Comparison of ENCODE assay signal across 9 mouse cellular contexts in genomic region chr14:54259722-54260085, GRCm38 (mm10). TPM values are rescaled to one million over a fixed set of nuclear protein-coding genes. Genes with fewer than 3 reads are reported as not detected.
DNase-seq lines count a peak whose midpoint lies in the region; ATAC-seq and TF ChIP-seq lines count a peak whose summit lies in the region.
"Had no signal": no experiment of that assay in that cellular context is flagged by ENCODE, and none has a peak within 500 bp of the region (broad histone marks: within the 10 kb centered on the region; RNA-seq: fewer than 3 reads in every experiment).

No protein-coding gene starts in this region.

- no peak for ATAC-seq in heart, embryonic 13.5 days (ENCODE audit: extremely low read depth, insufficient number of reproducible peaks, low FRiP score, low TSS enrichment)
- no peak for ATAC-seq in forebrain, postnatal 0 days
- ATAC-seq in megakaryocyte-erythroid progenitor cell, adult 5-6 weeks (replicated peaks; ENCODE audit: low FRiP score, low TSS enrichment, poor library complexity, severe bottlenecking) = 0 out of 2 replicates have a peak, but pooled peaks have one; percentile 11
- ATAC-seq in monocyte, adult 5-6 weeks (replicated peaks; ENCODE audit: insufficient number of reproducible peaks, low FRiP score, low TSS enrichment, poor library complexity, severe bottlenecking) = no peak

- TF ChIP-seq EP300 in ES-Bruce4 (IDR thresholded peaks at IDR 0.05; ENCODE audit: insufficient read depth, low read depth, low read length) = no peak

- TF ChIP-seq POLR2A in ES-Bruce4 (IDR thresholded peaks at IDR 0.05; ENCODE audit: insufficient read depth, low read length) = no peak

- H3K4me3 ChIP-seq in heart, embryonic 13.5 days = peak overlapping the region; percentile 65
- H3K4me3 ChIP-seq in ES-Bruce4 (ENCODE audit: low read depth, low read length) = peak overlapping the region; percentile 94
- H3K4me3 ChIP-seq in forebrain, postnatal 0 days (ENCODE audit: low read depth, low read length) = peak overlapping the region; percentile 52

- no peaks in the 10 kb centered on the region for H3K27me3 ChIP-seq in heart, embryonic 13.5 days (replicated peaks)
- H3K27me3 ChIP-seq in ES-Bruce4 (ENCODE audit: control insufficient read depth, insufficient read depth, low read length, poor library complexity, severe bottlenecking) = no peaks in the 10 kb centered on the region
- H3K27me3 ChIP-seq in forebrain, postnatal 0 days (ENCODE audit: insufficient read depth, low read length) = no peaks in the 10 kb centered on the region
- H3K27me3 ChIP-seq: Patski had no signal

- H3K4me1 ChIP-seq in heart, embryonic 13.5 days = peaks cover 46% of the 10 kb centered on the region
- H3K4me1 ChIP-seq in ES-Bruce4 (ENCODE audit: control insufficient read depth, insufficient read depth, low read length) = no peaks in the 10 kb centered on the region
- H3K4me1 ChIP-seq in forebrain, postnatal 0 days (ENCODE audit: insufficient read depth) = no peaks in the 10 kb centered on the region

- peak overlapping the region; percentile 83 for H3K9ac ChIP-seq in heart, embryonic 13.5 days
- H3K9ac ChIP-seq in ES-Bruce4 (ENCODE audit: low read depth, poor library complexity, severe bottlenecking) = peak overlapping the region; percentile 76
- H3K9ac ChIP-seq in forebrain, postnatal 0 days = peak overlapping the region; percentile 65; the same call in 1 of the 2 replicates

- TF ChIP-seq CTCF in ES-Bruce4 (IDR thresholded peaks at IDR 0.05; ENCODE audit: low read depth, low read length) = no peak
- no peak for TF ChIP-seq CTCF in forebrain, postnatal 0 days (IDR thresholded peaks at IDR 0.05; ENCODE audit: low read depth)

- 21% methylated on average over 8 of the region's 8 CpGs for WGBS in heart, embryonic 13.5 days
- WGBS in forebrain, postnatal 0 days = 27% methylated on average over 8 of the region's 8 CpGs

- DNase-seq in heart, adult 8-10 months (ENCODE audit: low spot score) = no peak
- no peak for DNase-seq in forebrain, postnatal 0 days
- no peak for DNase-seq in urinary bladder, adult 18-20 months (ENCODE audit: low spot score in 2 of 2)
- DNase-seq in adrenal gland, postnatal 25 days = no peak

- peaks cover 30% of the 10 kb centered on the region for H3K36me3 ChIP-seq in heart, embryonic 13.5 days
- H3K36me3 ChIP-seq in ES-Bruce4 (ENCODE audit: control insufficient read depth, insufficient read depth, low read length, poor library complexity, severe bottlenecking) = peaks cover 14% of the 10 kb centered on the region
- H3K36me3 ChIP-seq in forebrain, postnatal 0 days (ENCODE audit: insufficient read depth) = no peaks in the 10 kb centered on the region

- H3K4me2 ChIP-seq in heart, embryonic 13.5 days = peak overlapping the region; percentile 84
- H3K4me2 ChIP-seq in forebrain, postnatal 0 days (ENCODE audit: low read depth) = peak overlapping the region; percentile 82

- no peaks in the 10 kb centered on the region for H3K9me3 ChIP-seq in heart, embryonic 13.5 days
- no peaks in the 10 kb centered on the region for H3K9me3 ChIP-seq in ES-Bruce4 (replicated peaks; ENCODE audit: control insufficient read depth, insufficient read depth, low read length, poor library complexity, severe bottlenecking)
- no peaks in the 10 kb centered on the region for H3K9me3 ChIP-seq in forebrain, postnatal 0 days (ENCODE audit: low read length)

- peak overlapping the region; percentile 86 for H3K27ac ChIP-seq in heart, embryonic 13.5 days (replicated peaks)
- H3K27ac ChIP-seq in ES-Bruce4 (ENCODE audit: insufficient read depth, low read length) = peak overlapping the region; percentile 24; the same call in 1 of the 2 replicates
- 0 out of 2 replicates have a peak overlapping the region, but pooled peaks have one; percentile 45 for H3K27ac ChIP-seq in forebrain, postnatal 0 days (ENCODE audit: low read depth, low read length)

RNA-seq across cellular contexts. Expression of gene Abhd4, which starts 5.7 kb away (rescaled TPM):
- polyA plus RNA-seq in heart, embryonic 13.5 days (2015; fragmentation: Nextera tagmentation; extraction: Ambion mirVana) = 85.8 and 87.0 TPM in 2 replicates
- total RNA-seq in heart, adult 8-10 months (2022) = 10 to 100 TPM; 40.8 to 49.9 (median 44.7) TPM
- 102 and 109 TPM in 2 replicates for polyA plus RNA-seq in ES-Bruce4 (2011; ENCODE audit: insufficient read depth, insufficient read length, low read depth, missing spikeins)
- total RNA-seq in forebrain, postnatal 0 days (2014; rRNA removed) = 61.0 and 75.1 TPM in 2 replicates
- 61.9 and 69.7 TPM in 2 replicates for polyA plus RNA-seq in forebrain, postnatal 0 days (2015; fragmentation: Nextera tagmentation; extraction: Ambion mirVana)
- total RNA-seq in megakaryocyte-erythroid progenitor cell, adult 5-6 weeks (2014; fragmentation: Nextera tagmentation) = 25.5 and 28.5 TPM in 2 replicates
- 16.9 and 18.6 TPM in 2 replicates for total RNA-seq in megakaryocyte-erythroid progenitor cell, adult 5-6 weeks (2017)
- total RNA-seq in adrenal gland, postnatal 25 days (2021) = 630 and 676 TPM in 2 replicates
- total RNA-seq in monocyte, adult 5-6 weeks (2017) = 7.7 to 14.8 TPM (median 13.9 TPM) in 3 replicates

RNA-seq across cellular contexts. Expression of gene Dad1, which starts 5.8 kb away (rescaled TPM):
- 391 and 412 TPM in 2 replicates for polyA plus RNA-seq in heart, embryonic 13.5 days (2015; fragmentation: Nextera tagmentation; extraction: Ambion mirVana)
- 100 to 1,000 TPM; 108 to 121 (median 113) TPM for total RNA-seq in heart, adult 8-10 months (2022)
- polyA plus RNA-seq in ES-Bruce4 (2011; ENCODE audit: insufficient read depth, insufficient read length, low read depth, missing spikeins) = 119 and 129 TPM in 2 replicates
- 115 and 230 TPM in 2 replicates for total RNA-seq in forebrain, postnatal 0 days (2014; rRNA removed)
- polyA plus RNA-seq in forebrain, postnatal 0 days (2015; fragmentation: Nextera tagmentation; extraction: Ambion mirVana) = 375 and 416 TPM in 2 replicates
- 184 and 235 TPM in 2 replicates for total RNA-seq in megakaryocyte-erythroid progenitor cell, adult 5-6 weeks (2014; fragmentation: Nextera tagmentation)
- 106 and 168 TPM in 2 replicates for total RNA-seq in megakaryocyte-erythroid progenitor cell, adult 5-6 weeks (2017)
- 310 and 330 TPM in 2 replicates for total RNA-seq in adrenal gland, postnatal 25 days (2021)
- total RNA-seq in monocyte, adult 5-6 weeks (2017) = 55.5 to 125 TPM (median 69.5 TPM) in 3 replicates

RNA-seq across cellular contexts. Expression of gene Olfr49, which starts 25.0 kb away (rescaled TPM):
- not detected in 2 replicates for polyA plus RNA-seq in heart, embryonic 13.5 days (2015; fragmentation: Nextera tagmentation; extraction: Ambion mirVana)
- not detected for total RNA-seq in heart, adult 8-10 months (2022)
- not detected in 2 replicates for polyA plus RNA-seq in ES-Bruce4 (2011; ENCODE audit: insufficient read depth, insufficient read length, low read depth, missing spikeins)
- not detected in 2 replicates for total RNA-seq in forebrain, postnatal 0 days (2014; rRNA removed)
- 0.18 TPM in 1 of 2 replicates, not detected in the other for polyA plus RNA-seq in forebrain, postnatal 0 days (2015; fragmentation: Nextera tagmentation; extraction: Ambion mirVana)
- total RNA-seq in megakaryocyte-erythroid progenitor cell, adult 5-6 weeks (2014; fragmentation: Nextera tagmentation) = not detected in 2 replicates
- not detected in 2 replicates for total RNA-seq in megakaryocyte-erythroid progenitor cell, adult 5-6 weeks (2017)
- 0.14 TPM in 1 of 2 replicates, not detected in the other for total RNA-seq in adrenal gland, postnatal 25 days (2021)
- 0.29 TPM in 1 of 3 replicates, not detected in the others for total RNA-seq in monocyte, adult 5-6 weeks (2017)

Comparison
In these comparisons a context has a peak if more than half of its experiments do, and no peak if none do; other contexts are left out.
1. H3K27ac ChIP-seq: peak in every context shown above with its lines; median percentile 86 in heart, embryonic 13.5 days; 45 in forebrain, postnatal 0 days; 24 in ES-Bruce4.